In the genomic region with DNA sequence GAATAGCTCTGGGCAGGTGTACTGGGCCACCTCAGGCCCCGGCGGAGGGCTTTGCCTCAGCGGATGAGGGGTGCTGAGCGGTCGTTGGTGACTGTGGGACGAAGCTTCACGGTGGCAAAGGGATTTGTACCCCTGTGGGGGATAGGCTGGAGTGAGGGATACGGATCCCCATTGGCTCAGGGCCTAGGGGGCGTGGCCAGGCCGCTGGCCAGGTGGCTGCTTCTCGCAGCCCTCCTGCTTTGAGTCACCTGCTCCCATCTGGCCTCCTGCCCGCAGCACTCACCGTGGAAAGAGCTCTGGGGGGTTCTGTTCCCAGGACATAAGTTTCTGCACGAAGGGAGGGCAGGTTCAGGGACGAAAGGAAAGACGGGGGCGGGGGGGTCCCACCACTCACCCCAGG, we compare ENCODE assay signal across 20 mouse cellular contexts. TPM values are rescaled to one million over a fixed set of nuclear protein-coding genes. Genes with fewer than 3 reads are reported as not detected.
A peak's percentile ranks its signal among the peaks of the same experiment; 100 is the strongest.
DNase-seq lines count a peak whose midpoint lies in the region; ATAC-seq and TF ChIP-seq lines count a peak whose summit lies in the region.
"Had no signal": no experiment of that assay in that cellular context is flagged by ENCODE, and none has a peak within 500 bp of the region (broad histone marks: within the 10 kb centered on the region; RNA-seq: fewer than 3 reads in every experiment).

No protein-coding gene starts in this region.

- H3K9me3 ChIP-seq in kidney, embryonic 15.5 days (replicated peaks) = no peaks in the 10 kb centered on the region
- no peaks in the 10 kb centered on the region for H3K9me3 ChIP-seq in stomach, embryonic 16.5 days (replicated peaks; ENCODE audit: control insufficient read depth, low read length)
- H3K9me3 ChIP-seq in liver, embryonic 11.5 days (ENCODE audit: control insufficient read depth, low read length) = no peaks in the 10 kb centered on the region
- H3K9me3 ChIP-seq: embryonic facial prominence, embryonic 15.5 days; forebrain, embryonic 10.5 days; intestine, embryonic 15.5 days; liver, embryonic 12.5 days; midbrain, embryonic 10.5 days had no signal

- H3K4me2 ChIP-seq in kidney, embryonic 15.5 days = no peak overlapping the region
- no peak overlapping the region for H3K4me2 ChIP-seq in stomach, embryonic 16.5 days (ENCODE audit: low read depth, low read length)
- no peak overlapping the region for H3K4me2 ChIP-seq in liver, embryonic 11.5 days
- H3K4me2 ChIP-seq: embryonic facial prominence, embryonic 15.5 days; hindbrain, embryonic 14.5 days; intestine, embryonic 15.5 days; liver, embryonic 12.5 days had no signal

- H3K4me1 ChIP-seq in lung, adult 2 months (ENCODE audit: control insufficient read depth, insufficient read depth, low read length) = peaks cover 2% of the 10 kb centered on the region; the same call in 1 of the 2 replicates
- peaks cover 39% of the 10 kb centered on the region for H3K4me1 ChIP-seq in kidney, embryonic 15.5 days
- H3K4me1 ChIP-seq in stomach, embryonic 16.5 days (ENCODE audit: control insufficient read depth, insufficient read depth, low read length) = peaks cover 7% of the 10 kb centered on the region; the same call in 1 of the 2 replicates
- peaks cover 7% of the 10 kb centered on the region for H3K4me1 ChIP-seq in liver, embryonic 11.5 days (replicated peaks; ENCODE audit: control insufficient read depth, insufficient read depth, low read length)

- TF ChIP-seq POLR2A in lung, adult 2 months (IDR thresholded peaks at IDR 0.05; ENCODE audit: borderline replicate concordance, extremely low read depth, low read depth, low read length) = no peak

- peaks cover 60% of the 10 kb centered on the region for H3K27me3 ChIP-seq in kidney, embryonic 15.5 days
- peaks cover 26% of the 10 kb centered on the region; the same call in 1 of the 2 replicates for H3K27me3 ChIP-seq in stomach, embryonic 16.5 days (ENCODE audit: control insufficient read depth, insufficient read depth, low read length)
- H3K27me3 ChIP-seq in liver, embryonic 11.5 days (replicated peaks; ENCODE audit: control insufficient read depth, insufficient read depth, low read length) = peaks cover 76% of the 10 kb centered on the region

- no peaks in the 10 kb centered on the region for H3K36me3 ChIP-seq in kidney, embryonic 15.5 days
- no peaks in the 10 kb centered on the region for H3K36me3 ChIP-seq in stomach, embryonic 16.5 days (ENCODE audit: control insufficient read depth, insufficient read depth, low read length)
- H3K36me3 ChIP-seq in liver, embryonic 11.5 days (ENCODE audit: control insufficient read depth, insufficient read depth, low read length) = no peaks in the 10 kb centered on the region
- H3K36me3 ChIP-seq: embryonic facial prominence, embryonic 15.5 days; forebrain, embryonic 10.5 days; intestine, embryonic 15.5 days; liver, embryonic 12.5 days; midbrain, embryonic 10.5 days had no signal

- intact Hi-C loops in heart, postnatal 25 days (cut with DNase I) = no loop called here

- 0 out of 2 replicates have a peak, but pooled peaks have one; percentile 14 for ATAC-seq in kidney, embryonic 15.5 days (replicated peaks; ENCODE audit: low FRiP score)
- no peak for ATAC-seq in stomach, embryonic 16.5 days (ENCODE audit: insufficient read depth, low FRiP score)
- no peak for ATAC-seq in liver, embryonic 11.5 days (replicated peaks; ENCODE audit: low FRiP score)
- ATAC-seq: intestine, embryonic 15.5 days; liver, embryonic 12.5 days had no signal

- H3K4me3 ChIP-seq in lung, adult 2 months (replicated peaks; ENCODE audit: extremely low read depth, low read depth, low read length) = no peak overlapping the region
- H3K4me3 ChIP-seq in kidney, embryonic 15.5 days (replicated peaks) = no peak overlapping the region
- H3K4me3 ChIP-seq in stomach, embryonic 16.5 days (replicated peaks; ENCODE audit: low read length) = no peak overlapping the region
- H3K4me3 ChIP-seq in liver, embryonic 11.5 days (ENCODE audit: low read depth, low read length) = no peak overlapping the region
- H3K4me3 ChIP-seq: embryonic facial prominence, embryonic 15.5 days; forebrain, embryonic 10.5 days; intestine, embryonic 15.5 days; liver, embryonic 12.5 days; midbrain, embryonic 10.5 days had no signal

- WGBS in lung, adult 2 months = 34% methylated on average over 17 of the region's 17 CpGs
- WGBS in kidney, embryonic 15.5 days = 40% methylated on average over 17 of the region's 17 CpGs
- 28% methylated on average over 17 of the region's 17 CpGs for WGBS in stomach, embryonic 16.5 days
- WGBS in liver, embryonic 11.5 days = 29% methylated on average over 17 of the region's 17 CpGs

- 0 out of 2 replicates have a peak overlapping the region, but pooled peaks have one; percentile 22 for H3K27ac ChIP-seq in kidney, embryonic 15.5 days
- no peak overlapping the region for H3K27ac ChIP-seq in stomach, embryonic 16.5 days (ENCODE audit: low read length)
- no peak overlapping the region for H3K27ac ChIP-seq in liver, embryonic 11.5 days (ENCODE audit: low read depth, low read length)
- H3K27ac ChIP-seq: embryonic facial prominence, embryonic 15.5 days; forebrain, embryonic 10.5 days; hindbrain, embryonic 14.5 days; intestine, embryonic 15.5 days; liver, embryonic 12.5 days; midbrain, embryonic 10.5 days had no signal

- peak; percentile 24 for DNase-seq in lung, postnatal 10 days
- no peak for DNase-seq in lung, adult 2 months
- peak; percentile 27 for DNase-seq in NIH3T3 (ENCODE audit: low read depth)
- no peak for DNase-seq in heart, postnatal 25 days (ENCODE audit: low spot score)
- no peak for DNase-seq in liver, embryonic 11.5 days (ENCODE audit: low spot score)
- DNase-seq: cerebellum, adult 9-11 months; gastrocnemius, postnatal 14 days; layer of hippocampus, postnatal 36 days; left cerebral cortex, postnatal 4 days; spleen, adult 18-20 months; thymus, postnatal 4 days had no signal

- H3K9ac ChIP-seq in kidney, embryonic 15.5 days = no peak overlapping the region
- H3K9ac ChIP-seq in stomach, embryonic 16.5 days (ENCODE audit: low read length) = peak overlapping the region; percentile 16; the same call in 1 of the 2 replicates
- no peak overlapping the region for H3K9ac ChIP-seq in liver, embryonic 11.5 days (ENCODE audit: low read depth, low read length)
- H3K9ac ChIP-seq: embryonic facial prominence, embryonic 15.5 days; hindbrain, embryonic 14.5 days; intestine, embryonic 15.5 days; liver, embryonic 12.5 days had no signal

- no peak for TF ChIP-seq CTCF in lung, adult 2 months (IDR thresholded peaks at IDR 0.05; ENCODE audit: insufficient read depth, low read length)

RNA-seq across cellular contexts. Expression of a gene that starts 4.0 kb away (rescaled TPM):
- polyA plus RNA-seq in lung, adult 2 months (2012; rRNA removed) = 0.37 and 0.52 TPM in 2 replicates
- polyA plus RNA-seq in kidney, embryonic 15.5 days (2015; fragmentation: Nextera tagmentation; extraction: Ambion mirVana) = 0.12 and 0.26 TPM in 2 replicates
- polyA plus RNA-seq in stomach, embryonic 16.5 days (2015; fragmentation: Nextera tagmentation; extraction: Ambion mirVana) = 0.15 TPM in 1 of 2 replicates, not detected in the other
- total RNA-seq in heart, postnatal 25 days (2021) = under 1 TPM; 0.23 to 0.39 TPM
- polyA plus RNA-seq in liver, embryonic 11.5 days (2014; fragmentation: Nextera tagmentation; extraction: Ambion mirVana) = 0.12 TPM in 1 of 2 replicates, not detected in the other
- total RNA-seq: left cerebral cortex, postnatal 4 days had no signal
- polyA plus RNA-seq: forebrain, embryonic 10.5 days; liver, embryonic 12.5 days; neural tube, embryonic 11.5 days had no signal

RNA-seq across cellular contexts. Expression of a gene that starts 26.8 kb away (rescaled TPM):
- polyA plus RNA-seq in lung, adult 2 months (2012; rRNA removed) = 2.1 and 2.6 TPM in 2 replicates
- polyA plus RNA-seq in kidney, embryonic 15.5 days (2015; fragmentation: Nextera tagmentation; extraction: Ambion mirVana) = 13.4 and 14.3 TPM in 2 replicates
- polyA plus RNA-seq in stomach, embryonic 16.5 days (2015; fragmentation: Nextera tagmentation; extraction: Ambion mirVana) = 7.1 and 7.3 TPM in 2 replicates
- total RNA-seq in heart, postnatal 25 days (2021) = 1 to 10 TPM in 1 of 2 experiments, under 1 TPM in 1; 0.78 to 2.4 TPM
- polyA plus RNA-seq in liver, embryonic 11.5 days (2014; fragmentation: Nextera tagmentation; extraction: Ambion mirVana) = 2.9 and 4.6 TPM in 2 replicates

RNA-seq across cellular contexts. Expression of a gene that starts 29.3 kb away (rescaled TPM):
- polyA plus RNA-seq in lung, adult 2 months (2012; rRNA removed) = 0.11 and 0.22 TPM in 2 replicates
- 0.67 and 0.74 TPM in 2 replicates for polyA plus RNA-seq in kidney, embryonic 15.5 days (2015; fragmentation: Nextera tagmentation; extraction: Ambion mirVana)
- polyA plus RNA-seq in stomach, embryonic 16.5 days (2015; fragmentation: Nextera tagmentation; extraction: Ambion mirVana) = 0.23 and 0.55 TPM in 2 replicates
- total RNA-seq in heart, postnatal 25 days (2021) = under 1 TPM; 0.55 to 0.73 TPM
- 0.10 TPM in 1 of 2 replicates, not detected in the other for polyA plus RNA-seq in liver, embryonic 11.5 days (2014; fragmentation: Nextera tagmentation; extraction: Ambion mirVana)

RNA-seq across cellular contexts. Expression of a gene that starts 29.5 kb away (rescaled TPM):
- 21.2 and 25.9 TPM in 2 replicates for polyA plus RNA-seq in lung, adult 2 months (2012; rRNA removed)
- polyA plus RNA-seq in kidney, embryonic 15.5 days (2015; fragmentation: Nextera tagmentation; extraction: Ambion mirVana) = 45.5 and 49.8 TPM in 2 replicates
- 55.0 and 58.7 TPM in 2 replicates for polyA plus RNA-seq in stomach, embryonic 16.5 days (2015; fragmentation: Nextera tagmentation; extraction: Ambion mirVana)
- 10 to 100 TPM; 21.5 to 22.3 TPM for total RNA-seq in heart, postnatal 25 days (2021)
- 13.5 and 18.0 TPM in 2 replicates for polyA plus RNA-seq in liver, embryonic 11.5 days (2014; fragmentation: Nextera tagmentation; extraction: Ambion mirVana)

Comparison
In these comparisons a context has a peak if more than half of its experiments do, and no peak if none do; other contexts are left out.
1. DNase-seq: peak in lung, postnatal 10 days (single experiment) and NIH3T3 (single experiment); none in lung, adult 2 months (single experiment), heart, postnatal 25 days (single experiment) and liver, embryonic 11.5 days (single experiment).